Mouse (Mus musculus) spleen, adult 2 months (tissue): ENCODE data around the gene Jarid2.

Experiments
- CTCF ChIP-seq: fragments of 200-500 bp; IDR thresholded peaks from 2 replicates; pipeline ENCODE4 v1.5.1; 2011; ENCODE audit warnings: mild to moderate bottlenecking, inconsistent platforms; ENCODE audit not compliant: insufficient read depth, insufficient read length, insufficient replicate concordance; ENCODE audit errors: extremely low read depth
- POLR2A ChIP-seq: fragments of 200-500 bp; IDR thresholded peaks from 2 replicates; pipeline ENCODE4 v1.6.1; 2011; ENCODE audit warnings: low read depth, low read length, inconsistent platforms

DNA sequence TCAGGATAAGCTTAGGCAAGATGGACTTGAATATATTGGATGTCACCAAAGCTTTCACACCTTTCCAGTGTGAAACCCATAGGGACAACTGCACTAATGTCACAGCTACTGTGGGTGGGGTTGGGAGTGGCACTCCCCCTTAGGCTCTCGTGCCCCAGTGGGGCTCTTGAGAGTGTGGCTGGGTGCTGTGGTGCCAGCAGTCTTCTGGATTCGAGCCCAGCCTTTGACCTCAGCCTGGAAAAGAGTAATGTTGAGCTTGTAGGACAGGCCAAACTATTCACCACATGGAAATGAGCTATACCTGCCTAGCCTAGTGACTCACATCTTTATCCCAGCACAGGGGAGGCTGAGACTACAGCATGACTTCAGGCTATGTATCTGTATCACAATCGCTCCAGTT, 194.8 kb downstream of the Jarid2 start:
- TF ChIP-seq CTCF: no peak
- no peak for TF ChIP-seq POLR2A
